Mouse (Mus musculus): ENCODE measurements around the gene Nup133.

DNA sequence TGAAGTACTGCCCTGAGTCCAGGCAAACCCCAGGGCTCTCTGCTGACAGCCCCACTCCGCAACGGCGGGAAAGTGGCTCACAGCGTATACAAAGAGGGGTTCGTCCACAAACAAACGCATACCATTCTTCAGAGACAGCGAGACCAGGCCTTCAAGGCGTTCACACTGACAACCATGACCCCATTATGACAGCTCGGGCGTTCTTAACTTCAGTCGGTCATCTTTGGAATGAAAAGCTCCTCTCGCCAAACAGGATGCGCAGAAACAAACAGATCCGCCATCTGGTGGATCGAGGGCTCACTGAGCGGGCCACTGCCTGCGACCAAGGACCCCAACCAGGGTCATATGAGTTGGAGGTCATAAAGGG is 90.5 kb downstream of the Nup133 start:
- TF ChIP-seq CTCF (IDR thresholded peaks at IDR 0.05; ENCODE audit: extremely low read depth, insufficient read depth, insufficient read length, insufficient replicate concordance) (no peak), POLR2A (IDR thresholded peaks at IDR 0.05; ENCODE audit: low read depth, low read length) (no peak)

Data from spleen, adult 2 months (tissue).